Mouse (Mus musculus) midbrain, embryonic 14.5 days (tissue): ENCODE data around the gene Unc119b. TPM values are rescaled to one million over a fixed set of nuclear protein-coding genes. Genes with fewer than 3 reads are reported as not detected.
A peak's percentile ranks its signal among the peaks of the same experiment; 100 is the strongest.

ENCODE experiments used
- ATAC-seq: fragments of 200-750 bp; cut with Nextera tagmentation; 2 replicates; pipeline ENCODE4 v1.8.0; 2017; ENCODE audit warnings: moderate number of reproducible peaks, moderate library complexity; ENCODE audit not compliant: low FRiP score, low TSS enrichment
- DNase-seq: peaks from one replicate; pipeline ENCODE4 v3.0.0-alpha.2; 2015
- H3K27ac ChIP-seq: fragments of 300-500 bp; sonication (generic); replicated peaks from 2 replicates; pipeline ENCODE4 v1.5.1; 2014; ENCODE audit warnings: mild to moderate bottlenecking, low read depth, low read length, moderate library complexity
- H3K27me3 ChIP-seq: fragments of 300-500 bp; sonication (generic); 2 replicates; pipeline ENCODE4 v1.6.1; 2014; ENCODE audit warnings: low read length, control low read depth, mixed read lengths; ENCODE audit not compliant: control insufficient read depth, insufficient read depth
- H3K36me3 ChIP-seq: fragments of 300-500 bp; sonication (generic); 2 replicates; pipeline ENCODE4 v1.6.1; 2014; ENCODE audit warnings: low read length, control low read depth; ENCODE audit not compliant: control insufficient read depth, insufficient read depth
- H3K4me1 ChIP-seq: fragments of 300-500 bp; sonication (generic); 2 replicates; pipeline ENCODE4 v1.6.1; 2014; ENCODE audit warnings: mild to moderate bottlenecking, antibody characterized with exemption, low read length, control low read depth; ENCODE audit not compliant: control insufficient read depth, insufficient read depth
- H3K4me2 ChIP-seq: fragments of 300-500 bp; sonication (generic); 2 replicates; pipeline ENCODE4 v1.6.1; 2014; ENCODE audit warnings: mild to moderate bottlenecking, low read length, moderate library complexity
- H3K4me3 ChIP-seq: fragments of 300-500 bp; sonication (generic); replicated peaks from 2 replicates; pipeline ENCODE4 v1.5.1; 2014; ENCODE audit warnings: low read depth, low read length
- H3K9ac ChIP-seq: fragments of 300-500 bp; sonication (generic); replicated peaks from 2 replicates; pipeline ENCODE4 v1.6.1; 2014; ENCODE audit warnings: mild to moderate bottlenecking, low read length, moderate library complexity
- H3K9me3 ChIP-seq: fragments of 300-500 bp; sonication (generic); 2 replicates; pipeline ENCODE4 v1.6.1; 2016; ENCODE audit warnings: low read length, control low read depth, mixed read lengths; ENCODE audit not compliant: control insufficient read depth
- WGBS: fragments of 180-500 bp; shearing (Covaris S2); extraction: QIAGEN DNeasy Blood & Tissue Kit; methylation state at CpG from one replicate; pipeline ENCODE4 v1.1.7; 2014; 5-methylcytosine and 5-hydroxymethylcytosine counted together
- polyA plus RNA-seq: library from polyadenylated mRNA; unstranded; fragments of >200 nt; fragmentation: Nextera tagmentation; extraction: Ambion mirVana; gene quantifications from 2 replicates; pipeline ENCODE4 v1.2.1, GENCODE M21; 2014

Gene Unc119b
- polyA plus RNA-seq, 1 experiment from 2014 or later: 37.2 TPM

- no peak overlapping the region for H3K27ac ChIP-seq
- H3K9me3 ChIP-seq: no peaks in the 10 kb centered on the region
- no peaks in the 10 kb centered on the region for H3K4me1 ChIP-seq
- ATAC-seq (no peak), DNase-seq (no peak)
- no peak overlapping the region for H3K4me3 ChIP-seq
- H3K27me3 ChIP-seq: no peaks in the 10 kb centered on the region
- H3K4me2 ChIP-seq: no peak overlapping the region
- no peak overlapping the region for H3K9ac ChIP-seq
- WGBS: 84% methylated on average over 6 of the region's 6 CpGs
- H3K36me3 ChIP-seq: peaks cover 63% of the 10 kb centered on the region
These were observed 11.4 kb upstream of the Unc119b start for GRCm38 (mm10) chr5:115145976-115146746.

DNA sequence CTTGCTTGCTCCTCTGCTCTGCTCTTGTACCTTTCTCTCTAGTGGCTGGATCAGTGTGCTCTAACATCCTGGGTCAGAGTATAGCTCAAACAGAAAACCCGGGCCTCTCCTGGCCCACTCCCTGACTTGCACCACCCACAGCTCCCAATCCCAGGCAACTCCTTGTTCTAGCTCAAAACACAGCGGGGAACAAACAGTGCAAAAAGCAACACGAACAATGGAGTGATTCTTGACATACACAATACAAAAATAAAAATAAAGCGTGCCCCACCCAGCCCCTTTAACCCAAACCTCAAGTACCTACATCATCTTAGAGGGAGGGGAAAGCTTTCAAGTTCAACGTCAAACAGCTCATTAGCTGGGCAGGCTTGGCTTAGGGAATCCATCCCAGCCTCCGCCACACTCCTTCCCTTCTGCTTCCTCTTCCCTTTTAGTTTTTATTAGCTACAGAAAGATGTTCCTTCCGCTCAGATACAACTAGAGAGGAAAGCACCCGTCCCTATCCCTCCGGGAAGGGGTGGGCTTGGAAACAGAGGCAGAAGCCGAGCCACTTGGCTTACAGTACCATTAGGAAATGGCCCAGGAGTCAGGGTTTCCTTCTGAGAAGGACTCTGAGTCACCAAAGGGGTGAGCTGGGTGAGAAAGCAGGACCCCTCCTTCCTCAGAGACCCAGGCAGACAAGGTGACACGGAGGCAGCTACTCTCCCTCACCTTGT is 10.6 kb upstream of the Unc119b start:
- no peak overlapping the region for H3K9ac ChIP-seq
- ATAC-seq (no peak), DNase-seq (no peak)
- H3K27me3 ChIP-seq: no peaks in the 10 kb centered on the region
- no peaks in the 10 kb centered on the region for H3K9me3 ChIP-seq
- peaks cover 57% of the 10 kb centered on the region for H3K36me3 ChIP-seq
- WGBS: 78% methylated on average over 11 of the region's 11 CpGs
- no peak overlapping the region for H3K4me2 ChIP-seq
- H3K4me1 ChIP-seq: no peaks in the 10 kb centered on the region
- H3K27ac ChIP-seq: no peak overlapping the region
- no peak overlapping the region for H3K4me3 ChIP-seq

- Histone ChIP-seq H3K9ac (no peak overlapping the region), H3K9me3 (no peaks in the 10 kb centered on the region), H3K27me3 (no peaks in the 10 kb centered on the region), H3K36me3 (peaks cover 47% of the 10 kb centered on the region), H3K27ac (no peak overlapping the region), H3K4me3 (no peak overlapping the region), H3K4me1 (no peaks in the 10 kb centered on the region), H3K4me2 (no peak overlapping the region)
- ATAC-seq: no peak
- 70% methylated on average over 6 of the region's 6 CpGs for WGBS
- DNase-seq: no peak
These were observed 9.7 kb upstream of the Unc119b start for GRCm38 (mm10) chr5:115144471-115144870.

DNA sequence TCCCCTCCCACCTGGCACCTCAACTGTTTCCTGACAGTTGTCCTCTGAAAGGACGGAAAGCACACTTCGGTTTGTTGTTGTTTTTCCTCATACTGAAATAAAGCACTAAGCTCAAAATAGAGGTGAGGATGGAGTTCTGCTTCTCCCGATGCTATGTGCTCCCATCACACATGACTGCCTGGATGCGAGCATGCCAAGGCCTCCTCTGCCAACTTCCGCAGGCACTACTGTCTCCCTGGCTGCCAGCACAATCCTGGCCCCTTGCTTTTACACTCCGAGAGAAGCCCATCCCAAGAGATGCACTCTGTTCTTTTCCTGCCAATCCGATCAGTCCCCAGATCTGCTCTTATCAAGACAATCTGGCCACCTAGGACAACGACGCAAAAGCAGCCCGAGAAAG is 8.8 kb upstream of the Unc119b start:
- peaks cover 40% of the 10 kb centered on the region for H3K36me3 ChIP-seq
- WGBS: 75% methylated on average over 10 of the region's 10 CpGs
- no peaks in the 10 kb centered on the region for H3K9me3 ChIP-seq
- no peak for ATAC-seq
- no peak overlapping the region for H3K4me3 ChIP-seq
- no peaks in the 10 kb centered on the region for H3K4me1 ChIP-seq
- no peak for DNase-seq
- H3K4me2 ChIP-seq: no peak overlapping the region
- H3K27me3 ChIP-seq: no peaks in the 10 kb centered on the region
- H3K9ac ChIP-seq: 0 out of 2 replicates have a peak overlapping the region, but pooled peaks have one; percentile 9
- no peak overlapping the region for H3K27ac ChIP-seq

- no peaks in the 10 kb centered on the region for H3K9me3 ChIP-seq
- no peak overlapping the region for H3K4me2 ChIP-seq
- no peaks in the 10 kb centered on the region for H3K27me3 ChIP-seq
- ATAC-seq (no peak), DNase-seq (no peak)
- 91% methylated on average over 9 of the region's 9 CpGs for WGBS
- H3K27ac ChIP-seq: no peak overlapping the region
- peaks cover 27% of the 10 kb centered on the region for H3K36me3 ChIP-seq
- H3K9ac ChIP-seq: no peak overlapping the region
- H3K4me3 ChIP-seq: no peak overlapping the region
- H3K4me1 ChIP-seq: no peaks in the 10 kb centered on the region
These were observed 7.5 kb upstream of the Unc119b start for GRCm38 (mm10) chr5:115142166-115142697.

- 78% methylated on average over 3 of the region's 3 CpGs for WGBS
- H3K4me3 ChIP-seq: no peak overlapping the region
- no peaks in the 10 kb centered on the region for H3K4me1 ChIP-seq
- no peaks in the 10 kb centered on the region for H3K27me3 ChIP-seq
- no peak overlapping the region for H3K27ac ChIP-seq
- ATAC-seq (no peak), DNase-seq (no peak)
- peaks cover 12% of the 10 kb centered on the region for H3K36me3 ChIP-seq
- H3K4me2 ChIP-seq: no peak overlapping the region
- no peak overlapping the region for H3K9ac ChIP-seq
- H3K9me3 ChIP-seq: no peaks in the 10 kb centered on the region
These were observed 6.0 kb upstream of the Unc119b start for GRCm38 (mm10) chr5:115140726-115141125.

- H3K9me3 ChIP-seq: no peaks in the 10 kb centered on the region
- no peak for DNase-seq
- no peak overlapping the region for H3K27ac ChIP-seq
- WGBS: 81% methylated on average over 4 of the region's 4 CpGs
- H3K27me3 ChIP-seq: no peaks in the 10 kb centered on the region
- H3K4me2 ChIP-seq: no peak overlapping the region
- peaks cover 1% of the 10 kb centered on the region for H3K4me1 ChIP-seq
- no peak overlapping the region for H3K9ac ChIP-seq
- H3K36me3 ChIP-seq: peaks cover 3% of the 10 kb centered on the region; the same call in 1 of the 2 replicates
- ATAC-seq: no peak
- no peak overlapping the region for H3K4me3 ChIP-seq
These were observed 4.3 kb upstream of the Unc119b start for GRCm38 (mm10) chr5:115139124-115139523.

DNA sequence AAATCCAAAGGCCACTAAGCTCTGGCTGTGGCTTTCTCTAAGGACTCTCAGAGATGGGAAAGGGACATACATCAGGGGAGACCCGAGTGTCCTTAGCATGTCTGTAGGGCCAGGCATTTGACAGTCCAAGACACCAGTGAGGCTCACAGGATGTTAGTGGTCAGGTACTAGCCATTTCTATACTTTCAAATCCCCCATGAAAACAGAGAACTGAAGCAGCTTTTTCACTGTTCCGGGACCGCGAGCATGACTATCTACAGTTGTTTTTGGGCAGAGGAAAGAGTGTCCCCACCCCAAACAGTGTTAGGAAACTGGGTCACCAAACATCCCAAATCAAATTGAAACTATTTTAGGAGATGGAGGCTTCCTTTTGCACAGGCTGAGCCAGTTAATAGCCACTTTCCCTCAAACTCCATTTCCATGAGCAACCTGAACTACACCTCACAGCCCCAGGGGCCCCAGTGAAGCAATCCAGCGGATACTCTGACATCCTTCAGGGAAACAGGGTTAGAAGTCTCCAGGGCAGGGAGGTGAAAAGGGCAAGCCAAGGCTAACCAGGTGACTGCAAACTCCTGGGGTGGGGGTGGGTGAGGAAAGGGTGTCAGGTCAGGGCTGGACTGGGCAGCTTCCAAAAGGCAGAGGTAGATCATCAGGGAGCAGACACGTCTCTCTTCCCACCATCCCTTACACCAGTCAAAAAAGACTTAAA is 1.3 kb downstream of the Unc119b start:
- peak overlapping the region; percentile 81 for H3K4me2 ChIP-seq
- no peaks in the 10 kb centered on the region for H3K9me3 ChIP-seq
- peaks cover 16% of the 10 kb centered on the region for H3K36me3 ChIP-seq
- H3K27ac ChIP-seq: no peak overlapping the region
- peaks cover 21% of the 10 kb centered on the region for H3K4me1 ChIP-seq
- peak overlapping the region; percentile 45; the same call in 1 of the 2 replicates for H3K9ac ChIP-seq
- ATAC-seq (no peak), DNase-seq (no peak)
- peak overlapping the region; percentile 85 for H3K4me3 ChIP-seq
- 64% methylated on average over 6 of the region's 6 CpGs for WGBS
- no peaks in the 10 kb centered on the region for H3K27me3 ChIP-seq
